8 mouse cellular contexts compared by ENCODE assay signal in genomic region chr14:25786959-25787358, GRCm38 (mm10). TPM values are rescaled to one million over a fixed set of nuclear protein-coding genes. Genes with fewer than 3 reads are reported as not detected.
DNase-seq lines count a peak whose midpoint lies in the region; ATAC-seq lines count a peak whose summit lies in the region.

No protein-coding gene starts in this region.

- DNase-seq in left cerebral cortex, postnatal 4 days, result peak; percentile 51
- no peak for DNase-seq in left cerebral cortex, postnatal 36 days (ENCODE audit: low spot score in 2 of 2)
- peak; percentile 82 for DNase-seq in heart, adult 8-10 months (ENCODE audit: low spot score)
- DNase-seq in kidney, postnatal 10 days, result peak; percentile 91
- DNase-seq in layer of hippocampus, adult 8-10 months (ENCODE audit: low spot score in 2 of 2), result no peak

- no peak overlapping the region for H3K4me3 ChIP-seq in stomach, embryonic 16.5 days (replicated peaks; ENCODE audit: low read length)

- H3K4me2 ChIP-seq in stomach, embryonic 16.5 days (ENCODE audit: low read depth, low read length), result no peak overlapping the region

- H3K27ac ChIP-seq in stomach, embryonic 16.5 days (ENCODE audit: low read length), result peak overlapping the region; percentile 85

- H3K27me3 ChIP-seq in stomach, embryonic 16.5 days (ENCODE audit: control insufficient read depth, insufficient read depth, low read length), result no peaks in the 10 kb centered on the region

- no peaks in the 10 kb centered on the region for H3K9me3 ChIP-seq in stomach, embryonic 16.5 days (replicated peaks; ENCODE audit: control insufficient read depth, low read length)

- 34% methylated on average over 5 of the region's 5 CpGs for WGBS in stomach, embryonic 16.5 days

- H3K4me1 ChIP-seq in stomach, embryonic 16.5 days (ENCODE audit: control insufficient read depth, insufficient read depth, low read length), result peaks cover 19% of the 10 kb centered on the region

- no peak overlapping the region for H3K9ac ChIP-seq in stomach, embryonic 16.5 days (ENCODE audit: low read length)

- intact Hi-C loops in left cerebral cortex, postnatal 4 days (cut with DNase I), result no loop called here
- intact Hi-C loops in left cerebral cortex, postnatal 36 days (cut with DNase I), result no loop called here

- H3K36me3 ChIP-seq in stomach, embryonic 16.5 days (ENCODE audit: control insufficient read depth, insufficient read depth, low read length), result no peaks in the 10 kb centered on the region

- peak; percentile 90 for ATAC-seq in stomach, embryonic 16.5 days (ENCODE audit: insufficient read depth, low FRiP score)
- no peak for ATAC-seq in frontal cortex, adult (ENCODE audit: low TSS enrichment)
- no peak for ATAC-seq in cerebellum, adult (ENCODE audit: insufficient number of reproducible peaks, low FRiP score, low TSS enrichment)

RNA-seq across cellular contexts. Expression of gene Zcchc24, which starts 18.1 kb away (rescaled TPM):
- total RNA-seq in left cerebral cortex, postnatal 4 days (2021), result 10 to 100 TPM; 34.2 to 34.8 TPM
- 10 to 100 TPM; 49.1 to 49.7 TPM for total RNA-seq in left cerebral cortex, postnatal 36 days (2021)
- total RNA-seq in heart, adult 8-10 months (2022), result 10 to 100 TPM; 28.3 to 37.1 (median 32.0) TPM
- 15.3 and 17.1 TPM in 2 replicates for polyA plus RNA-seq in stomach, embryonic 16.5 days (2015; fragmentation: Nextera tagmentation; extraction: Ambion mirVana)
- total RNA-seq in layer of hippocampus, adult 8-10 months (2022), result 10 to 100 TPM; 60.5 to 69.2 (median 63.8) TPM

RNA-seq across cellular contexts. Expression of gene Anxa11, which starts 55.0 kb away (rescaled TPM):
- total RNA-seq in left cerebral cortex, postnatal 4 days (2021), result 1 to 10 TPM; 7.3 to 9.2 TPM
- 10 to 100 TPM; 32.7 to 34.8 TPM for total RNA-seq in left cerebral cortex, postnatal 36 days (2021)
- 10 to 100 TPM; 79.8 to 88.1 (median 84.4) TPM for total RNA-seq in heart, adult 8-10 months (2022)
- polyA plus RNA-seq in stomach, embryonic 16.5 days (2015; fragmentation: Nextera tagmentation; extraction: Ambion mirVana), result 52.1 and 54.4 TPM in 2 replicates
- total RNA-seq in layer of hippocampus, adult 8-10 months (2022), result 10 to 100 TPM; 72.8 to 81.2 (median 75.5) TPM

Comparison
In these comparisons a context has a peak if more than half of its experiments do, and no peak if none do; other contexts are left out.
1. DNase-seq: peak in left cerebral cortex, postnatal 4 days (single experiment), heart, adult 8-10 months (single experiment) and kidney, postnatal 10 days (single experiment); none in left cerebral cortex, postnatal 36 days (0 of 2) and layer of hippocampus, adult 8-10 months (0 of 2).